Comparison of ENCODE assay signal across 15 mouse cellular contexts in the genomic region with DNA sequence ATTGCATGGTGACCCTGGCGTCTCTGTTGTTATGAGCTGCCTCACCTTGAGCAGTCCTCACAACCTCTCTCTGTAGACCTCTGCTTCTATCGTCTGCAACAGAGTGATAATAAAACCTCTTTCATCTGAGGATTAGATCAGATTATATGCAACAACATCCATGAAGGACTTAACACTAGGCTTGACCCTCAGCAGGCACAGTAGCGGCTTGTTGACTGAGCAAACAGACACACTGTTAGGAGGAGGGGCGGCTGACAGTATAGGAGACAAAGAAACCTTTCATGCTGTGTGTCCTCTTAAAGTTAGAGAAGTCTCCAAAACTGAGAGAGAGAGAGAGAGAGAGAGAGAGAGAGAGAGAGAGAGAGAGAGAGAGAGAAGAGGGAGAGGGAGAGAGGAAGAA.
DNase-seq lines count a peak whose midpoint lies in the region.
"Had no signal": no experiment of that assay in that cellular context is flagged by ENCODE, and none has a peak within 500 bp of the region (broad histone marks: within the 10 kb centered on the region; RNA-seq: fewer than 3 reads in every experiment).

No protein-coding gene starts in this region.

- intact Hi-C loops in left cerebral cortex, postnatal 25 days (cut with DNase I), result no loop called here

- peak; percentile 47 for DNase-seq in embryo, embryonic 10 days (ENCODE audit: low spot score)
- DNase-seq in embryo, embryonic 9.5 days (ENCODE audit: extremely low spot score), result no peak
- DNase-seq in retina, postnatal 1 day, result peak; percentile 53
- DNase-seq in retina, embryonic 14.5 days (ENCODE audit: low spot score), result no peak
- no peak for DNase-seq in left cerebral cortex, postnatal 25 days (ENCODE audit: low spot score in 2 of 2)
- DNase-seq: adrenal gland, adult 2 months; adrenal gland, postnatal 10 days; adrenal gland, postnatal 25 days; B cell, adult 2 months; cerebellum, adult 11 months; cerebellum, adult 18-20 months; cerebellum, adult 8-10 months; cerebellum, adult 9-11 months; cerebellum, postnatal 14 days; cerebellum, postnatal 36 days had no signal

Comparison
In these comparisons a context has a peak if more than half of its experiments do, and no peak if none do; other contexts are left out.
1. DNase-seq: peak in embryo, embryonic 10 days (single experiment) and retina, postnatal 1 day (single experiment); none in embryo, embryonic 9.5 days (single experiment), retina, embryonic 14.5 days (single experiment) and left cerebral cortex, postnatal 25 days (0 of 2).